Mouse (Mus musculus): ENCODE results near the gene Coq8b.
A peak's percentile ranks its signal among the peaks of the same experiment; 100 is the strongest.

Coq8b gene

DNA sequence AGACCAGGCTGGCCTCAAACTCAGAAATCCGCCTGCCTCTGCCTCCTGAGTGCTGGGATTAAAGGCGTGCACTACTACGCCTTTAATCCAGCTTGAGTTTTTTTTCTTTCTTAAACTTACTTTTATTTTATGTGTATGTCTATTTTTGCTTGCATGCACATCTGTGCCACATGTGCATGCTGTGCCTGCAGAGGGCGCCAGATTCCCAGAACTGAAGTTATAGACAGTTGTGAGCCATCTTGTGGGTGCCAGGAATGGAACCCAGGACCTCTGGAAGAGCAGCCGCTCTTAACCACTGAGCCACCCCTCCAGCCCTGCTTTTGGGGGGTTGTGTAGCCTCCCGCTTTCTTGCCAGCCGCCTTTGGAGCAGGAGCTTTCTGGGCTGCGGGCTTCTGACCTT lies 38.6 kb downstream of the Coq8b start:
- no peak for DNase-seq (ENCODE audit: low read depth)

- no peak for DNase-seq (ENCODE audit: low read depth)
Measured at GRCm38 (mm10) chr7:27273739-27274351, 41.0 kb downstream of the Coq8b start.

DNA sequence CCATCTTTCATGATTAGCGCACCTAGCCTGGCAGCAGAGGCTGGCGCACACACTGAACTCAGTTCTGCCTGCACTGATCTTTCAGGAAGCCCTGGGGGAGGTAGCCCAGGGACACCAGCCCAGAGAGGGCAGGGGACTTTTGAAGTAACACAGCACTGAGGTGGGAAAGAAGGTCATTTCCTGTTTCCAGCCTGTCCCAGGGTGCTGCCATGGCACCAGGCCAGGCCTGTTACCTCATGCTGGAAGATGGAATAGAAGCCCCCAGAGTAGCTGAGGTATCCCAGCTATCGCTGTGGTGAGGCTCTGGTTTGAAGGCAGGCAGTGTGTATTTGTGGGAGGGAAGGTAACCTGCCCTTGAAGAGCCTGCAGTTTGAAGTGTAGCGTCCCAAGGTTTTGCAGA lies 42.1 kb downstream of the Coq8b start:
- no peak for DNase-seq (ENCODE audit: low read depth)

- DNase-seq (ENCODE audit: low read depth): no peak
Measured at GRCm38 (mm10) chr7:27276021-27276420, 43.2 kb downstream of the Coq8b start.

- no peak for DNase-seq (ENCODE audit: low read depth)
Measured at GRCm38 (mm10) chr7:27277191-27277590, 44.4 kb downstream of the Coq8b start.

DNA sequence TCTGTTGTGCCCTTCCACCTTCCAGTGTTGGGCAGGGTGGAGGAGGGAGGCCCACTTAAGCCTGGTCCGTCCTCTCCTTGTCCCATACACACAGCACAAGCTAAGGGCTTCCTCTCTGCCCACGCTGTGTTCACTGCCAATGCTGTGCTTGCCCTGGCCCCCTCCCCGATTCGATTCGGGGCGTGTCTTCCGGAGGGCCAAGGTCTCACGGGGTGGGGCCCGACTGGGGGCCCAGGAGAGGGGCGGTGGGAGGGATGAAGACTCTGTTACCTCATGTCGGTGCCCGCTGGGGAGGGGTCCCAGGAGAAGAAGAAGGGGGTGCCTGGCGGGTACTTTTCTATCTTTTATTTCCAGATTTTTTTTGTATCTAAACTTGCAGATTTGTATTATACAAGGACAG lies 48.9 kb downstream of the Coq8b start:
- no peak for DNase-seq (ENCODE audit: low read depth)

DNA sequence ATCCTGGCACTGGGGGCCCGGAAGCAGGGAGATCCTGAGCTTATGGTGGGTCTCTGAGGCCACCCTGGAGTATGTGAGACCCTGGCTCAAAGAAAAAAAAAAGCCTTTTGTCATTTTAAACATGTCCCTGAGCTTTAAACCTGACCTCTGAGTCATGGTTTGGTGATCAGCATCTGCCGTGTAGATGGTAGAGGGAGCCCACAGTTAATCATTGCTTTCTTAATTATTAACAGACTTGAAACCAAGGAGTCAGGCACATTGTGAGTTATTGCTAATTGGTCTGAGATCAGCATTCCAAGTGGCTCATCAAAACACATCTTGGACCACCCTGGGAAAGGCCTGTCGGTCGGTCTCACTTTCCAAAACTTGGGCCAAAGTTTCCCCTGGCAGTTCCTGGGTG lies 49.4 kb downstream of the Coq8b start:
- DNase-seq (ENCODE audit: low read depth): no peak

DNA sequence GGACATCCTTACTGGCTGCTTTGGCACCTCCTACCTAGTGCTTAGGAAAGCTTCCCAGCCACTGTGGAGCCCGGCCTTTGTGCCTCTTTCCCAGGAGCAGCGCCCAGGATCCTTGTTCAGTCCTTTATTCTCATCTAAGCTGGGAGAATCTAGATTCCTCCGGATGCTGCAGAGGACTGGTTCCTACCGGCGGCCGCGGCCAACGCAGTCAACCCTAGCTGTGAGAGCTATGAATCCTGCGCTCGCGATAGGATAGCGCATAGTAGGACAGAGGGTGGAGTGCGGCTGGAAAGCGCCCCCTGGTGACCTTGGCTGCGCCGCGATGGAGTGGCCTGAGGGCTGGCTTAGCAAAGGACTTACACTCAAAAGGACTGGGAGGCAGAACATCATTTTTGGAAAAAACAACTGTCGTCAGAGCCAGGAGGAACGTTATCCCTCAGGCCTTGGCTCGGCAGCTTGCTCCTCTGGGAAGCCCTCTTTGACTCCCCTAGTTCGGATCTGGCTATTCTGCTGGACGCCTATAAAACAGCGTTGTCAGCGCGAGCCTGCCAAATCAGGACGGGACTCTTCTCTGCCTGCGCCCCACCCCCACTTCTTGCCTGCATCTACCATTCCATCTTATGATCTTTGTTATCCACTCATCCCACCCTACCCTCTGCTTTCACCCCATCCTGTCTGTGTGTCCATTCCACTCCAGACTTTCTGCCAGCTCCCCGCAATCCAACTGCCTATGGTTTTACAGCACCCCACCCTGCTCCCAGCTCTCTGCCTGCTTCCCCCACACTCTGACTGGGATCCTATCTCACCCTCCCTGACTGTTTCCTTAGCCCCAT lies 52.3 kb downstream of the Coq8b start:
- DNase-seq (ENCODE audit: low read depth): no peak

GRCm38 (mm10) chr7:27285698-27286066 lies 52.9 kb downstream of the Coq8b start:
- peak; percentile 35 for DNase-seq (ENCODE audit: low read depth)

DNA sequence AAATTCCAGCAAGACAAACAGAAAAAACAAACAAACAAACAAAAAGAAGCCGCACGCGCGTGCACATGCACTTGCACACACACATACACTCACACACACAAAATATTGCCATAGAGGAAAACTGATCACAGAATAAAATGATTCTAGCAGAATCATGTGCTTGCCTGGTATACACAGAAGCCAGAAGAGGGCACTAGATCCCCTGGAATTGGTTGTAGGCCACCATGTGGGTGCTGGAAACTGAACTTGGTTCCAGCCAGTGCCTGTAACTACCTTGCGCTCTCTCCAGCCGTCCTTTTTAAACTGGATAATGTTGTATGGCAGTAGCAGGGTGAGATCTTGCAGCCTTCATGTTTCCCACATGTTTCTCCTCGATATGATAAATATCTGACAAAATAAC lies 55.9 kb downstream of the Coq8b start:
- DNase-seq (ENCODE audit: low read depth): no peak

DNA sequence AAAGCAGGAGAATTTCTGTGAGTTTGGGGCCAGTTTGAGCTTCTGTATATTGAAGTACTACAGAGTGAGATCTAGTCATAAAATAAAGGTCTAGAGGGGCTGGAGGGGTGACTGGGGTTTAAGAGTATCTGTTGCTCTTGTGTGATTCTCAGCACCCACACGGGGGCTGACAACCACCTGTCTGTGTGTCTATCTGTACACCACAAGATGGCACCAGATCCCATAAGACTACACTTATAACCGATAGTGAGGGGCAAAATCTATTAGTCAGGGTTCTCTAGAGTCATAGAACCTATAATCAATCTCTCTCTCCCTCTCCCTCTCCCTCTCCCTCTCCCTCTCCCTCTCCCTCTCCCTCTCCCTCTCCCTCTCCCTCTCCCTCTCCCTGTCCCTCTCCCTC lies 57.7 kb downstream of the Coq8b start:
- no peak for DNase-seq (ENCODE audit: low read depth)

GRCm38 (mm10) chr7:27291795-27292466 lies 59.1 kb downstream of the Coq8b start:
- DNase-seq (ENCODE audit: low read depth): peak; percentile 46

GRCm38 (mm10) chr7:27295956-27296355 lies 63.1 kb downstream of the Coq8b start:
- DNase-seq (ENCODE audit: low read depth): peak; percentile 40

- DNase-seq (ENCODE audit: low read depth): no peak
Measured at GRCm38 (mm10) chr7:27296518-27296917, 63.7 kb downstream of the Coq8b start.

DNA sequence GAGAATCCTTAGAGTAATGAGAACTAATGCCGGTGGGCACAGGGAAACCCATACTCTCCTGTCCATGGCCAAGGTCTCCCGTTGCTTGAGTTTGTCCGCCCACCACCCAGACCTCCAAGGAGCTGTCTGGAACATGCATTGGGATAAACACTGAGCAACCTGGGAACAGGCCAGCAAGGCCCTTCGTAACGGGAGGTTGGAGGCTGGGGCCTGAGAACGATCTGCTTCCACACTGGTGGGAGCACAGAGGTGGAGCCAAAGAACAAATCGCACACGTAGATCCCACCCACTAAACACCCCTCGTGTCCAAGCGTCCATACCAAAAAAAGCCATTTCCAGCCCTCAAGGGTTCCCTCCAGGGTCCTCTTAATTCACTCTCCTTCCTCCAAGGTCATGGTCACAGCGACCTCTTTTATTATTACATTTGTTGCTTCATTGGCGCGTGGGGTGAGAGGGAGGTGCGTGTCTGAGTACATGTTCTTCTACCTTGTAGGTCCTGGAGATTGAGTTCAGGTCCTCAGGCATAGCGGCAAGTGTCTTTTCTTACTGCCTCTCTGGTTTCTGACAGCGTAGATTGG lies 65.3 kb downstream of the Coq8b start:
- no peak for DNase-seq (ENCODE audit: low read depth)

DNA sequence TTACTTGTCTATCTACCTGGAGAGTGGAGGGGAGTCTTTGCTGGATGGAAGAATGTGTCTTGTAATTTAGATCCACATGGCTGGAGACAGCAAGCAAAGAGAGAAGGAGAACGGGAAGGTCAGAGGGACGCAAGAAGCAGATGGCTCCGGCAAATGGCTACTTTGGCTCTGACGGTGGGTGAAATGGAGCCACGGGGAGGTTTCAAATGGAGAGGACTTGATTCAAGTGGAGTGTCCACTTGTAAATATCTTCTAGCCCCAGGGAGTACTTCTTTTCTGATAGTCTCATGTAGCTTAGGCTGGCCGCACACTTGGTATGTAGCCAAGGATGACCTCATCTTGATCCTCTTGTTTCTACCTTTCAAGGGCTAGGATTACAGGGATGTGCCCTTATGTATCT lies 66.0 kb downstream of the Coq8b start:
- DNase-seq (ENCODE audit: low read depth): no peak

DNA sequence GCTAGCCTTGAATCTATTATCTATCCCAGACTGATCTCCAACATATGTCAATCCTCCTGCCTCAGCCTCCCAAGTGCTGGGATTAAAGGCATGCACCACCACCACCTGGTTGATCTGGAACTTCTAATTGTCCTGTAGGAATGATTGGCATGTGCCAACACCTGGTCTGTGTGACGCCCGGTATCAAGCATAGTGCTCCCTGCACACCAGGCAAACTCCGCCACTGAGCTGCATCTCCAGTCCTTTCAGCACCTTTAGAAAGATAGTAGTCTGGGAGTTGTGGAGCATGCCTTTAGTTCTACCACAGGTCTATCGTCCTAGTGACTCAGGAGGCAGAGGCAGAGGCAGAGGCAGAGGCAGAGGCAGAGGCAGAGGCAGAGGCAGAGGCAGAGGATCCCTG lies 67.5 kb downstream of the Coq8b start:
- DNase-seq (ENCODE audit: low read depth): no peak

GRCm38 (mm10) chr7:27300801-27301200 lies 68.0 kb downstream of the Coq8b start:
- no peak for DNase-seq (ENCODE audit: low read depth)

DNA sequence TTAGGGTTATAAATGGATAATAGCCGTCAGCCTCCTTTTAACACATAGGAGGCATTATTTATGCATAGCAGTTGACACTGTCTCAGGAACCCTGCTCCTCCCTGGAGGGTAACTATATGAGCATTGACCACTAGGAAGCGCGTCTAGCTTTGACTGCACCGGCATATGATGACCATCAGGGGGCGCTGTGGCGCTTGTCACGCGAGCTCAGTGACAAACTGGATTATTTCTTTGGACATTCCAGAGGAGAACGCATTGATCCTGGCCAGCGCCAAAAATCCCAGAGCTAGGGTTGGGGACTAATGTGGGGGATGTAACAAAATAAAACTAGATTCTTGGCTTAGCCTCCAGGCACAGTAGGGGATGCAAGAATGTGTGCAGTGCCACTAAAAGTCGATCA lies 69.3 kb downstream of the Coq8b start:
- DNase-seq (ENCODE audit: low read depth): peak; percentile 37

DNA sequence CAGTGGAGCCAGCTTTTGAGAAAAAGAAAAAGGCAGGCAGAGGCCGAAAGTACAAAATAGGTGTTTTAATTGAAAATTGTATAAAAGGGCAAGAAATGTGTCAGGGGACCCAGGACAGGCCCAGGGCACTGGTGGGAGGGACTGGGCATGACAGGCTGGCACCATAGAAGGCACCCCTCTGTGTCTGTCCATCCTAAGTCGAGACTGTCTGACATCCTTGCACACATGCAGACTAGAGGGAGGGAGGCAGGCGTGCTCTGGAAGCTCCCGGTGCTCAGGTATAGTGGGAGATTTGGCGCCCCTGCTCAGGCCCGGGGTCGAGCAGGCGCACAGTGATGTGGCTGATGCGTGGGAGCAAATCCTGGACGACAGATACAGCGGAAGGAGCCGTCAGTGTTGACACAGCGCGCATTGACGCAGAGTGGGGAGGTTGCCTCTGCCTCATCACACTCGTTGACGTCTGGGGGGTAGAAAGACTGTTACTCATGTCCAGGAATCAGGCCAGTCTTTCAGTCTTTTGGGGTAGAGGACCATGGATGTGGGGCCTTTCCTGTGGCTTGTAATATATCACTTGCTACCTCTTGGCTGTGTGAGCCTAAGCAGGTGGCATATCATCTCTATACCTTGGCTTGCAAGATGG lies 72.4 kb downstream of the Coq8b start:
- no peak for DNase-seq (ENCODE audit: low read depth)

GRCm38 (mm10) chr7:27306161-27307160 lies 73.6 kb downstream of the Coq8b start:
- DNase-seq (ENCODE audit: low read depth): no peak

All from fibroblast of lung, adult 2 months (primary cell).